Mouse (Mus musculus): ENCODE results near the gene 4930558C23Rik. TPM values are rescaled to one million over a fixed set of nuclear protein-coding genes. Genes with fewer than 3 reads are reported as not detected.

4930558C23Rik gene
- polyA plus RNA-seq, 1 experiment: not detected

DNA sequence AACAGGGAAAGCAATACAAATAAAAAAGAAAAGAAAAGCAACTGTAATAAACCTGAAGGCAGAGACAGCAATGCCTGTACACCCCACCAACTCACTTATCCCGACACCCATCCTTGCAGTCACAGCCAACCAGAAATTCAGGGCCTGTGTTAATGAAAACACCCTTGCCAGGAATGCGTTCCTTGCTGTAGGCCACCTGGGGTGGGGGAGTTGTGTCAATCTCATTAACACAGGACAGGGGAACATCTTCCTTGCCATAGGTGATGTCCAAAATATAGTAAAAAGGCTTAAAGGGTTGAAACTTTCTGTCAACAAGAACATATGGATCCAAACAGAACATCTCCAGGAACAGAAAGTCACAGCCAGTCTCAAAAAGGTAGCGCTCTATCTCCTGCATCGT, 64.4 kb downstream of the 4930558C23Rik start:
- Histone ChIP-seq H3K27ac (ENCODE audit: insufficient read depth, low read depth, low read length) (no peak overlapping the region), H3K4me1 (ENCODE audit: control insufficient read depth, insufficient read depth, low read length) (no peaks in the 10 kb centered on the region), H3K4me3 (ENCODE audit: insufficient read depth, low read length) (no peak overlapping the region)
- TF ChIP-seq CTCF (IDR thresholded peaks at IDR 0.05; ENCODE audit: low read depth, low read length) (no peak), POLR2A (IDR thresholded peaks at IDR 0.05; ENCODE audit: borderline replicate concordance, low read depth, low read length) (no peak)

DNA sequence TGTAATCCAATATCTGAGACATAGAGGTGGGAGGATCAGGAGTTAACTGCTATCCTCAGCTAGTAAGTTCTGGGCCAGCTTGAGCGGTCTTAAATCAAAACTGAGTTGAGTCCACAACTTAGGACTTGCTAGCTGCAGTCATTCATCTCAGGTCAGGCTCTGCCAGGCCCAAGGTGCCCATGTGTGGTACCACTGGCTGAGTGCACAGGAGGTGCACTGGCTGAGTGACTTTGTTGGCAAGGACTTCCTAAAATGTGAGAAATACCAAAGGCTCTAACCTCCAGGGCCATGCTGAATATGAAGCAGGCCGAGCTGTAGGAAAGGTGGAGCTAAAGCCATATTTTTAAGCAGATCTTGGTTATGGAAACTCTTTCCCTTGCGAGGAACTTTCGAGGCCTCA, 65.3 kb downstream of the 4930558C23Rik start:
- H3K27ac ChIP-seq (ENCODE audit: insufficient read depth, low read depth, low read length): no peak overlapping the region
- TF ChIP-seq POLR2A (IDR thresholded peaks at IDR 0.05; ENCODE audit: borderline replicate concordance, low read depth, low read length) (no peak), CTCF (IDR thresholded peaks at IDR 0.05; ENCODE audit: low read depth, low read length) (no peak)
- no peak overlapping the region for H3K4me3 ChIP-seq (ENCODE audit: insufficient read depth, low read length)
- no peaks in the 10 kb centered on the region for H3K4me1 ChIP-seq (ENCODE audit: control insufficient read depth, insufficient read depth, low read length)

Other genes with a start within 250 kb of the 4930558C23Rik start
- 1.2 and 1.5 TPM in 2 replicates for gene Sema6c, start 242.4 kb downstream of the 4930558C23Rik start, polyA plus RNA-seq (2012; ENCODE audit: insufficient read depth, insufficient read length, missing spikeins)
- 36.4 and 38.8 TPM in 2 replicates for gene Gabpb2, start 184.9 kb downstream of the 4930558C23Rik start, polyA plus RNA-seq (2012; ENCODE audit: insufficient read depth, insufficient read length, missing spikeins)
- gene Cdc42se1, start 174.1 kb downstream of the 4930558C23Rik start, polyA plus RNA-seq (2012; ENCODE audit: insufficient read depth, insufficient read length, missing spikeins): 128 and 133 TPM in 2 replicates
- gene Mllt11, start 170.7 kb downstream of the 4930558C23Rik start, polyA plus RNA-seq (2012; ENCODE audit: insufficient read depth, insufficient read length, missing spikeins): 19.7 and 23.3 TPM in 2 replicates
- gene Gm128, start 161.2 kb downstream of the 4930558C23Rik start, polyA plus RNA-seq (2012; ENCODE audit: insufficient read depth, insufficient read length, missing spikeins): not detected in 2 replicates
- not detected in 2 replicates for gene Bnipl, start 151.6 kb downstream of the 4930558C23Rik start, polyA plus RNA-seq (2012; ENCODE audit: insufficient read depth, insufficient read length, missing spikeins)
- 50.7 and 70.7 TPM in 2 replicates for gene Mindy1, start 121.5 kb downstream of the 4930558C23Rik start, polyA plus RNA-seq (2012; ENCODE audit: insufficient read depth, insufficient read length, missing spikeins)
- gene Prune1, start 120.8 kb downstream of the 4930558C23Rik start, polyA plus RNA-seq (2012; ENCODE audit: insufficient read depth, insufficient read length, missing spikeins): 15.6 and 16.6 TPM in 2 replicates
- gene Anxa9, start 95.7 kb downstream of the 4930558C23Rik start, polyA plus RNA-seq (2012; ENCODE audit: insufficient read depth, insufficient read length, missing spikeins): 11.1 and 15.4 TPM in 2 replicates
- gene Cers2, start 88.0 kb downstream of the 4930558C23Rik start, polyA plus RNA-seq (2012; ENCODE audit: insufficient read depth, insufficient read length, missing spikeins): 173 and 186 TPM in 2 replicates
- 34.2 and 37.2 TPM in 2 replicates for gene Setdb1, start 45.6 kb downstream of the 4930558C23Rik start, polyA plus RNA-seq (2012; ENCODE audit: insufficient read depth, insufficient read length, missing spikeins)
- 41.9 and 43.3 TPM in 2 replicates for gene Arnt, start 31.5 kb upstream of the 4930558C23Rik start, polyA plus RNA-seq (2012; ENCODE audit: insufficient read depth, insufficient read length, missing spikeins)
- gene Ctsk, start 96.4 kb upstream of the 4930558C23Rik start, polyA plus RNA-seq (2012; ENCODE audit: insufficient read depth, insufficient read length, missing spikeins): 10.9 and 12.6 TPM in 2 replicates
- 5,285 and 5,524 TPM in 2 replicates for gene Ctss, start 123.9 kb upstream of the 4930558C23Rik start, polyA plus RNA-seq (2012; ENCODE audit: insufficient read depth, insufficient read length, missing spikeins)
- gene Hormad1, start 156.8 kb upstream of the 4930558C23Rik start, polyA plus RNA-seq (2012; ENCODE audit: insufficient read depth, insufficient read length, missing spikeins): not detected in 2 replicates
- 66.3 and 75.3 TPM in 2 replicates for gene Golph3l, start 186.1 kb upstream of the 4930558C23Rik start, polyA plus RNA-seq (2012; ENCODE audit: insufficient read depth, insufficient read length, missing spikeins)
- gene Ensa, start 222.2 kb upstream of the 4930558C23Rik start, polyA plus RNA-seq (2012; ENCODE audit: insufficient read depth, insufficient read length, missing spikeins): 99.2 and 115 TPM in 2 replicates